Mouse (Mus musculus) thymus, adult 2 months (tissue): ENCODE measurements around the gene Zbtb38.

ENCODE experiments used
- CTCF ChIP-seq: fragments of 200-500 bp; IDR thresholded peaks from 2 replicates; pipeline ENCODE4 v1.5.1; 2012; ENCODE audit warnings: mild to moderate bottlenecking, control low read depth, low read length, moderate library complexity, borderline replicate concordance; ENCODE audit not compliant: control insufficient read depth, poor library complexity, insufficient read depth; ENCODE audit errors: extremely low read depth
- POLR2A ChIP-seq: fragments of 200-500 bp; IDR thresholded peaks from 2 replicates; pipeline ENCODE4 v1.6.1; 2012; ENCODE audit warnings: mild to moderate bottlenecking, low read length, control low read depth, moderate library complexity; ENCODE audit not compliant: control insufficient read depth, poor library complexity, insufficient read depth; ENCODE audit errors: extremely low read depth

DNA sequence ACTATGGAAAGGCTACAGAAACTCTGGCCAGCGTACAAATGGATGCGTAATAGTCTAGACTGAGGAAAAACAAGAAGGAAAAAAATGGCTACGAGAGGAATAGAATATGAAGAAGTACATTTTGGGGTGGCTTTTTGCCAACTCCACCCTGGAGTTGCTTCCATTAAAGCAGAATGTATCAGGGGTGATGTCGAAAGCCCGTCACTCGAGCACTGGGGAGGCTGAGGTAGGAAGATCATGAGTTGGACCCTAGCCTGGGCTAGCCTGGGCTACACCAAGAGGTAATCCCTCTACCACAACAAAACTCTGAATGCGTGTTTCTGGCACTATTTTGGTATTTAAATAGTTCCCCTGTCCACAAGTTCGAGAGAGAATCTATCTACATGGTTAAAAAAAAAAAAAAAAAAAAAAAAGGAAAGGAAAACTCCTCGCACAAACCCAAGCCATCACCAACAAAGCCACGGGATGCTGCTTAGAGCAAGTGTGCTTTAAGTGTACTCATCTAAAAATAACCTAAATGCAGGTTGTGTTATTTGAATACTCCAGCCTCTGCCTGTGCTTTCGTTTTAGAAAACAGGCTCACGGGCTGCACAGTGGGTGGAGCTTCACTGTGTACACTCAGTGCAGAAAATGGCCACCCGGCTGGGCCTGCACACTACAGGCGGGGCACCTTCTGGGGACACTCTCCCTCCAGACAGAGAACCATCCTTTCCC lies 39.7 kb downstream of the Zbtb38 start:
- TF ChIP-seq CTCF (no peak), POLR2A (no peak)
